Mouse (Mus musculus): ENCODE data around the gene Gucy2g. TPM values are rescaled to one million over a fixed set of nuclear protein-coding genes. Genes with fewer than 3 reads are reported as not detected.

The Gucy2g gene
- polyA plus RNA-seq, 1 experiment from 2014 or later: not detected

DNA sequence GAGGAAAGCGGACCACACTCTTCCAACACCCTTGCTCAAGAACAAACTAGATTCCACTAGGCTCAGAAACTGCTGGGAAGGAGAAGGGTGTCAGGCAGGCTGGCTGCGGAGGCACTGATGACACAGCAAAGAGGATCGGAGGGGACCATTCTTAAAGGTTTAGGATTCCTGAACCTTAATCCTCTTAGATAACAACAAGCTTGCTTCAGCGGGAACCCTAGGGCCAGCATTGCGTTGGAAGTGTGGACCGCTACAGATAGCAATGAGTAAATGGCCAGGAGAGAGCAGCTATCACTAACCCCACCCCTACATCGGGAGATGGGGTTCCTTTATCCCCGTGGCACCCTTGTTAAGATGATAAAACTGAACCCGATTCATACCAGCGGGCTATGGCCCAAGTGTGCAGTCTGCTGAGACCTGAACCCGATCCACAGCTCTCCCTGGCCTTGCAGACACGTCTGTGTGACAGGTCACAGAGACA is 22.3 kb downstream of the Gucy2g start:
- Histone ChIP-seq H3K36me3 (no peaks in the 10 kb centered on the region), H3K4me2 (replicated peaks) (peak overlapping the region; percentile 48), H3K4me1 (no peaks in the 10 kb centered on the region), H3K27me3 (no peaks in the 10 kb centered on the region), H3K9ac (peak overlapping the region; percentile 27; the same call in 1 of the 2 replicates), H3K4me3 (peak overlapping the region; percentile 27), H3K9me3 (no peaks in the 10 kb centered on the region), H3K27ac (no peak overlapping the region)
- no peak for ATAC-seq (ENCODE audit: insufficient number of reproducible peaks, insufficient read depth, low FRiP score, low TSS enrichment)
- whole genome bisulfite sequencing: 16% methylated on average over 12 of the region's 12 CpGs

DNA sequence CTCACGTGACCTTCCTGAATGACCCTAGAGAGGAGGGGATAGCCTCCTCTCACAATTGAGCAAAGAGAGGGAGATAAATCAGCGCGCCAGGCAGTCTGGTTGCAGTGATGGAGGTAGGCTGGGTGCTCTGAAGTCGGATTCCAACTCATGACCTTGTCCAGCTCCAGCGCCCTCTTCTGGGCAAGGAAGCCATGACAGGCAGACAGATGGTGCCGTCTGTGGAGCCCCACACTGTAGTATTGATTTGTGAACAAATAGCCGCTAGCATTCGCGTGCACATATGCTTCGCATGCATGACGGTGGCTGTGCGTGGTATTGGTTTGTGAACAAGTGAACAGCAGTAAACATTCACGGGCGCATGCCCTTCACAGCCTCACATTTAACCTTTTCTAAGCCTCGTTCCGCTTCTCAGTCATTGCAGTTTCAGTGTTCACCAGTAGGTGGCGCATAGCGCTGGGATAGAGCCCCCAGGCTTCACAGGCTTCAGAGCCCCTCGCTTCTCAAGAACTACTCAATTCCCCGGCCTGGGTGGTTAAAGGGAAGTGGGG is 22.8 kb downstream of the Gucy2g start:
- Histone ChIP-seq H3K9ac (no peak overlapping the region; the same call in 1 of the 2 replicates), H3K27me3 (no peaks in the 10 kb centered on the region), H3K4me1 (no peaks in the 10 kb centered on the region), H3K36me3 (no peaks in the 10 kb centered on the region), H3K27ac (no peak overlapping the region), H3K4me2 (replicated peaks) (peak overlapping the region; percentile 48), H3K9me3 (no peaks in the 10 kb centered on the region), H3K4me3 (peak overlapping the region; percentile 27)
- peak; percentile 49; the same call in 1 of the 2 replicates for ATAC-seq (ENCODE audit: insufficient number of reproducible peaks, insufficient read depth, low FRiP score, low TSS enrichment)
- 2% methylated on average over 20 of the region's 20 CpGs for WGBS

DNA sequence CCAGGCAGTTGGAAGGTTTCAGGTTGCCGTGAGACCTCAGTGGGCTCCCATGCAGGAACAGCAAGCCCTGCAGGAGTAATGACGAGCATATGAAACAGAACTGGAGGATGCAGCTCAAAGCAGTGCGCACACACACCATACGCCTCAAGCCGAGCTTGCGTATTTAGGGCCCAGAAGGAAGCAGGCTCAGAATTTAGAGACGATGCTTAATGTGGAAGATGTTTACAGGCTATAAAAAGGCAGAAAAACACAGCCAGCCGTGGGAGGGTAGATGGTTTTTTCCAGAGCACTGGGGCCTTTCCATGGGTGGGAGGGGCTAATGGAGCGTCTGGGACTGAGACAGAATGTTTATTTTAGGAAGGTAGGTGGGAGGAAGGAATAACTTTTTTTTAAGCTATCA is 23.7 kb downstream of the Gucy2g start:
- Histone ChIP-seq H3K4me3 (no peak overlapping the region), H3K27ac (no peak overlapping the region), H3K9me3 (no peaks in the 10 kb centered on the region), H3K27me3 (no peaks in the 10 kb centered on the region), H3K4me1 (no peaks in the 10 kb centered on the region), H3K4me2 (replicated peaks) (no peak overlapping the region), H3K9ac (no peak overlapping the region), H3K36me3 (no peaks in the 10 kb centered on the region)
- no peak for ATAC-seq (ENCODE audit: insufficient number of reproducible peaks, insufficient read depth, low FRiP score, low TSS enrichment)
- 72% methylated on average over 9 of the region's 9 CpGs for WGBS

DNA sequence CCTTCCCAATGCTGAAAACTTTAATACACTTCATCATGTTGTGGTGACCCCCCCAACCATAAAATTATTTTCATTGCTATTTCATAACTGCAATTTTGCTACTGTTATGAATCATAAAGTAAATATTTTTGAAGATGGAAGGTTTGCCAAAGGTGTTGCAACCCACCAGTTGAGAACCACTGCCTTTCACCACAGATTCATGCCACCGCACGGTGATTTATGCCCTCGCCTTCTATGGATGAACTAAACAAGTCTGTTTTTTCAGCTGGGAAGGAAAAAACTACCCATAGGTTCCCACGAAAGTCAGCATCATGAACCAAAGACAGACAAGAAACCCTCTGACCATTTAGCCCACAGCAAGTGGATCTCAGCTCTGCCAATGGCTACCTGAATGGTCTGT is 24.2 kb downstream of the Gucy2g start:
- H3K4me1 ChIP-seq: no peaks in the 10 kb centered on the region
- no peaks in the 10 kb centered on the region for H3K9me3 ChIP-seq
- no peak overlapping the region for H3K4me2 ChIP-seq (replicated peaks)
- H3K9ac ChIP-seq: no peak overlapping the region
- no peaks in the 10 kb centered on the region for H3K36me3 ChIP-seq
- H3K4me3 ChIP-seq: no peak overlapping the region
- no peak overlapping the region for H3K27ac ChIP-seq
- H3K27me3 ChIP-seq: no peaks in the 10 kb centered on the region
- no peak for ATAC-seq (ENCODE audit: insufficient number of reproducible peaks, insufficient read depth, low FRiP score, low TSS enrichment)
- WGBS: 83% methylated on average over 4 of the region's 4 CpGs

DNA sequence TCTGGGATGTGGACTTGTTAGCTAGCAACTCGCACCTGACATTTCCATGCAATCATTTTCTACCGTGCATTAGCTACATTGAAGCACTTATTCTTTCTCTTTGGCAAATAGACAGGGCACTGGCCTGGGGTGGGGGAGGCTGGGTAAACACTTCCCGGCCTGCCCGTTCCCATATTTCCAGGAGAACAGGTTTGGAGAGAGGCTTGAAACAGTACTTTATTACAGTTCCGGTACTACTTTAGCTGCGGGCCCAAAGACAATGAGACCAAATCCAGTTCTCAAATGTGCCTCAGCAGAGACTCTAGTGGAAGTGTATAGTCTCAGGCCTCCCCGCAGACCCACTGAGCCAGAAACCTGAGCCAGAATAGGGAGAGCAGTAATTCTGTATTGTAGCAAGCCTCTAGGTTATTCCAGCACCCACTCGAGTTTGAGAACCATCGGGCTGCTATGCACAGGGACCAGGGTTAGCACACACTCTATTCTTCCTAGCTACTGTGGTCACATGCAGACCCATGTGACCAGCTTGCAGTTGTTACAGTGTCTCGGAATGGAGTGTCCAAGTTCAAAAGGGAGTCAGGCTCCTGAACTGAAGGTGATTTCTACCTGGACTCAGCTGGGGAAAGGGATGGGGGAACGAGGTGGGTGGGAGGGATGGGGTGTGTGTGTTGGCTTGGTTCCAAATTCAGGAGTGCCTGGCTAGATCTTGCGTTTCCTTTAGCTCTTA is 27.3 kb downstream of the Gucy2g start:
- H3K9ac ChIP-seq: no peak overlapping the region
- H3K27ac ChIP-seq: no peak overlapping the region
- no peak for ATAC-seq (ENCODE audit: insufficient number of reproducible peaks, insufficient read depth, low FRiP score, low TSS enrichment)
- H3K27me3 ChIP-seq: no peaks in the 10 kb centered on the region
- H3K36me3 ChIP-seq: no peaks in the 10 kb centered on the region
- no peaks in the 10 kb centered on the region for H3K4me1 ChIP-seq
- no peak overlapping the region for H3K4me3 ChIP-seq
- H3K9me3 ChIP-seq: no peaks in the 10 kb centered on the region
- H3K4me2 ChIP-seq (replicated peaks): no peak overlapping the region
- WGBS: 75% methylated on average over 12 of the region's 12 CpGs

DNA sequence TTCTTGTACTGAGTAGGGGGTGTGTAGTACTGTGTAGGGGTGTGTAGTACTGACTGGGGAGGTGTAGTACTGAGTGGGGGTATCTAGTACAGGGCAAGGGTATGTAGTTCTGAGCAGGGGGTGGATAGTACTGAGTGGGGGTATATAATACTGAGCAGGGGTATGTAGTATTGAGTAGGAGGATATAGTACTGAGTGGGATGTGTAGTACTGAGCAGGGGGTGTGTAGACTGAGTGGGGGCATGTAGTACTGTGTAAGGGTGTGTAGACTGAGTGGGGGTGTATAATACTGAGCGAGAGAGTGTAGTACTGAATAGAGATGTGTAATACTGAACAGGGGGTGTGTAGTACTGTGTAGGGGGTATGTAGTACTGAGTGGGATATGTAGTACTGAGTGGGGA is 29.3 kb downstream of the Gucy2g start:
- Histone ChIP-seq H3K27me3 (no peaks in the 10 kb centered on the region), H3K4me1 (no peaks in the 10 kb centered on the region), H3K9me3 (no peaks in the 10 kb centered on the region), H3K4me2 (replicated peaks) (no peak overlapping the region), H3K4me3 (no peak overlapping the region), H3K9ac (no peak overlapping the region), H3K27ac (no peak overlapping the region), H3K36me3 (no peaks in the 10 kb centered on the region)
- 91% methylated on average over 1 of the region's 1 CpGs for WGBS
- ATAC-seq (ENCODE audit: insufficient number of reproducible peaks, insufficient read depth, low FRiP score, low TSS enrichment): 0 out of 2 replicates have a peak, but pooled peaks have one; percentile 32

DNA sequence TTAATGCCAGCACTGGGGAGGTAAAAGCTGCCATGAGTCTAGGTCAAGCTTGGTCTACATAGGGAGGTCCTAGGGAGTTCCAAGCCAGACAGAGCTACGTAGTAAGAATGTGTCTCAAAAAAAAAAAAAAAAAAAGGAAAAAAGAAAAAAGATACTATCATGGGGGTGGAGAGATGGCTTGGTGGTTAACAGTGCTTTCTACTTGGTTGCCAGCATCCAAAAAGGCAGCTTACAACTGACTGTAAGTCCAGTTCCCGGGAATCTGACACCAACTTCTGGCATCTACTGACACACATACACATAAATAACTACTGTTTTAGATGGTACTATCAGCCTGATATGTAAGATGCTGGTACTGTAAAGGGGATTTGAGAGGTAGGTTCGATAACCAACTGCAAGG is 32.0 kb downstream of the Gucy2g start:
- Histone ChIP-seq H3K9me3 (no peaks in the 10 kb centered on the region), H3K4me2 (replicated peaks) (no peak overlapping the region), H3K27me3 (no peaks in the 10 kb centered on the region), H3K27ac (no peak overlapping the region), H3K4me1 (no peaks in the 10 kb centered on the region), H3K9ac (no peak overlapping the region), H3K36me3 (no peaks in the 10 kb centered on the region), H3K4me3 (no peak overlapping the region)
- WGBS: 83% methylated on average over 3 of the region's 3 CpGs
- no peak for ATAC-seq (ENCODE audit: insufficient number of reproducible peaks, insufficient read depth, low FRiP score, low TSS enrichment)

DNA sequence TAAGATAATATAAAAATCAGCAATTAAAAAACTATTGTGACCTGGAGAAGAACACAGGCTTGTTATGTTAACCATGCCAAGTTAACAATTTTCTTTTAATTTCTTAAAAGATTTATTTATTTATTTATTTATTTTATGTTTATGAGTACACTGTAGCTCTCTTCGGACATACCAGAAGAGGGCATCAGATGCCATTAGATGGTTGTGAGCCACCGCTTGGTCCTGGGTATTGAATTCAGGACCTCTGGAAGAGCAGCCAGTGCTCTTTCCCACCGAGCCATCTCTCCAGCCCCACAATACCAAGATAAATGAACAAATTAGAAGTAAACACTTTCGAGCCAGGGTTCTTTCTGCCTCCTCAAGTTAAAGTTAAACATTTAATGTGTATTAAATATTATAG is 32.4 kb downstream of the Gucy2g start:
- H3K27ac ChIP-seq: no peak overlapping the region
- no peaks in the 10 kb centered on the region for H3K9me3 ChIP-seq
- WGBS: 82% methylated on average over 4 of the region's 4 CpGs
- no peak overlapping the region for H3K4me2 ChIP-seq (replicated peaks)
- no peak overlapping the region for H3K4me3 ChIP-seq
- no peaks in the 10 kb centered on the region for H3K36me3 ChIP-seq
- H3K9ac ChIP-seq: no peak overlapping the region
- no peaks in the 10 kb centered on the region for H3K27me3 ChIP-seq
- no peak for ATAC-seq (ENCODE audit: insufficient number of reproducible peaks, insufficient read depth, low FRiP score, low TSS enrichment)
- H3K4me1 ChIP-seq: no peaks in the 10 kb centered on the region

DNA sequence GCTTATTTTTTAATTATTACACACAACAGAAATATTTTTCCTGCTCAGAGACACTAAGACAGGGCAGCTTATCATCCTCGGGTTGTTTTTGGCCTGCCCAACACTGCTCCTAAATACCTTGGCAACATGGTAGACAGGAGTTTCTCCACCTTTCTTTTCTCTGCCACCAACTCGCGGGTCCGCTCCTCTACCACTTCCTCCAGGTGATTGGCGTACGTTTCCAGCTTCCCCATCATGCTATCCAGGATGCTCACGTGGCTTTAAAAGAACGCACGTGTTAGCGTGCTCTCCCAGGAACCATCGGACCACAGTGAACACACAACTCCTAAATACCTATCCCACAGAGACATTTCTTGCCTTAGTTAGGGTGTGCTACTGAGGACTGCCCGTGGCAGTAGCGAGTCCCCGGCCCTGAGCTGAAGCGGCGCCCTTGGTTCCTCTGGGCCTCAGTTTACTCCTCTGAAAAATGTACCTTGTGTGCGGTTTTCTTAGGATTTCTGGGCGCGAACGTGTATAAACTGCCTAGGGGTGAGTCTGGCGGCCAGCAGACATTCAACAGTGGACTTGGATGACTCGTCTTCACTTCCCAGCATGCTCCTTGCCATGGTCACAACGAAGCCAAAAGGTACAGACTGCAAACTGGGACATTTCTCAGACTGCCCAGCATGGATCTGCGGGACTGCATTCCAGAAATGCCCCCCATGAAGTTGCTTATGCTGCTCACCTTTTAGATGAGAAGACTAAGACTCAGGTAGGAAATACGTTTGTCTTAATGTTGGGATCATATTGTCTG is 33.1 kb downstream of the Gucy2g start:
- no peak overlapping the region for H3K27ac ChIP-seq
- no peak for ATAC-seq (ENCODE audit: insufficient number of reproducible peaks, insufficient read depth, low FRiP score, low TSS enrichment)
- H3K4me2 ChIP-seq (replicated peaks): no peak overlapping the region
- no peaks in the 10 kb centered on the region for H3K9me3 ChIP-seq
- WGBS: 60% methylated on average over 25 of the region's 25 CpGs
- no peaks in the 10 kb centered on the region for H3K27me3 ChIP-seq
- no peak overlapping the region for H3K9ac ChIP-seq
- H3K4me3 ChIP-seq: no peak overlapping the region
- H3K4me1 ChIP-seq: no peaks in the 10 kb centered on the region
- H3K36me3 ChIP-seq: no peaks in the 10 kb centered on the region

DNA sequence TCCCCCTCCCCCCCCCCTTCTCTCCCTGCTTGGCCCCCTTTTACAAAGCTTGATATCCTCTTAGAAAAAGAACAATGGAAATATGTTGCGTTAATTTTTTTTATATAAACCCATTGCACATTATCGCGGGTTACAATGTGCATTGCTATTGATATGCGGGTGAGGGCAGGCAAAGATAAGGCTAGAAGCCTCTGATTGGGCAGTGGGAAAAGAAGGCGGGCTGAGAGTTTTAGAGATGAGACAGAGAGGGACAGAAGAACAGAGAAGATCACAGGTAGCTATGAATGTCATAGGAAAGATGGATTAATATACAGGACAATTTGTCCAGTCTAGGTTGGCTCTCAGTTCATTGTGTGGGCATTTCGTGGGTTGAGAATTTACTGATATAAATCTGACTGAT is 33.8 kb downstream of the Gucy2g start:
- no peak overlapping the region for H3K4me2 ChIP-seq (replicated peaks)
- no peaks in the 10 kb centered on the region for H3K4me1 ChIP-seq
- no peak overlapping the region for H3K27ac ChIP-seq
- no peak overlapping the region for H3K4me3 ChIP-seq
- ATAC-seq (ENCODE audit: insufficient number of reproducible peaks, insufficient read depth, low FRiP score, low TSS enrichment): no peak
- H3K27me3 ChIP-seq: no peaks in the 10 kb centered on the region
- H3K9me3 ChIP-seq: no peaks in the 10 kb centered on the region
- H3K9ac ChIP-seq: no peak overlapping the region
- WGBS: 57% methylated on average over 6 of the region's 6 CpGs
- no peaks in the 10 kb centered on the region for H3K36me3 ChIP-seq

DNA sequence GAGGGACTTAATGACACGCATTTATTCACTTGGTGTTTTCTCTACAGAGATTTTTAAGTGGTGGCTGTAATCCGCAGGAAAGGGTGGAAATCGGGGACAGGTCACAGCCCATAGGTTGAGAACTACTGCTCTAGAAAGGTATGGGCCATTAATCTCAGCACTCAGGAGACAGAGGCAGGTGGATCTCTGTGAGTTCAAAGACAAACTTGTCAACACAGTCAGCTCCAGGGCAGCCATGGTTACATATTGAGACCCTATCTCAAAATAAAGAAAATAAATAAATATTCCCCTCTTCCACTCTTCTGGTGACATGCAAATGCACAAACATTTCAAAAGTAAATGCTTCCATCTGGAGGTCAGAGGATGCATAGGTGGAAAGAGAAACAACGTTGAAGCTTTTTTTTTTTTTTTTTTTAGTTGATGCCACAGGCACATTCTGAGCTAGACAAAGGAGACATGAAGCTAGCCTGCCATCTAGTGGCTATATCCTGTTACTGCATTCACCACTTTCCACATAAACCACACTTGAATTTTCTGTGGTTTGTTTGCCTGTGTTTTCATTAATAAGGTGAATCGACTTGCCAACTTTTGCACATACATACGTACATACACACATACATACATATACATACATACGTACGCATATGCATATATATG is 34.4 kb downstream of the Gucy2g start:
- whole genome bisulfite sequencing: 41% methylated on average over 8 of the region's 8 CpGs
- Histone ChIP-seq H3K27me3 (no peaks in the 10 kb centered on the region), H3K36me3 (no peaks in the 10 kb centered on the region), H3K4me1 (no peaks in the 10 kb centered on the region), H3K4me2 (replicated peaks) (no peak overlapping the region), H3K9me3 (no peaks in the 10 kb centered on the region), H3K9ac (no peak overlapping the region), H3K4me3 (no peak overlapping the region), H3K27ac (no peak overlapping the region)
- ATAC-seq (ENCODE audit: insufficient number of reproducible peaks, insufficient read depth, low FRiP score, low TSS enrichment): no peak
